Mouse (Mus musculus) frontal cortex, postnatal 14 days (tissue): ENCODE data around the gene Tulp2.

ENCODE experiments used
- DNase-seq, 2 experiments: peaks; one replicate each; pipeline ENCODE4 v3.0.0; 2022; ENCODE audit warnings: low spot score in 2 of 2

Gene Tulp2

GRCm38 (mm10) chr7:45553519-45553918 is 71.8 kb downstream of the Tulp2 start:
- DNase-seq = no peak

GRCm38 (mm10) chr7:45553990-45554389 is 72.3 kb downstream of the Tulp2 start:
- no peak for DNase-seq

- DNase-seq = no peak
These were observed 73.1 kb downstream of the Tulp2 start, which contains the start of gene Hsd17b14 for GRCm38 (mm10) chr7:45554744-45555143. TSS of gene Hsd17b14 (plus strand) at chr7:45554893.

- peak in 1 of 2 experiments; percentile 70 for DNase-seq
These were observed 74.1 kb downstream of the Tulp2 start for GRCm38 (mm10) chr7:45555787-45556186.

- DNase-seq = no peak
These were observed 77.2 kb downstream of the Tulp2 start for GRCm38 (mm10) chr7:45558907-45559306.

GRCm38 (mm10) chr7:45560241-45560640 is 78.6 kb downstream of the Tulp2 start:
- DNase-seq = no peak

GRCm38 (mm10) chr7:45560843-45561623 is 79.4 kb downstream of the Tulp2 start:
- peak; percentile 58 to 80 for DNase-seq

- no peak for DNase-seq
These were observed 80.2 kb downstream of the Tulp2 start for GRCm38 (mm10) chr7:45561624-45562520.

- DNase-seq = no peak
These were observed 83.1 kb downstream of the Tulp2 start for GRCm38 (mm10) chr7:45564811-45565210.

- DNase-seq = no peak
These were observed 83.8 kb downstream of the Tulp2 start for GRCm38 (mm10) chr7:45565446-45565845.

GRCm38 (mm10) chr7:45567112-45567779 is 85.6 kb downstream of the Tulp2 start:
- DNase-seq = no peak

GRCm38 (mm10) chr7:45567780-45568516 is 86.3 kb downstream of the Tulp2 start:
- DNase-seq = peak; percentile 81 to 83

GRCm38 (mm10) chr7:45568601-45569473 is 87.2 kb downstream of the Tulp2 start:
- no peak for DNase-seq

GRCm38 (mm10) chr7:45570103-45570741 is 88.5 kb downstream of the Tulp2 start, which contains the start of gene Bcat2:
TSS of gene Bcat2 (plus strand) at chr7:45570153.
- DNase-seq = peak; percentile 37 to 53

- DNase-seq = no peak
These were observed 90.3 kb downstream of the Tulp2 start for GRCm38 (mm10) chr7:45571966-45572365.
